ENCODE assay signal across 29 mouse cellular contexts in genomic region chr13:70979344-70979743, GRCm38 (mm10).
DNase-seq lines count a peak whose midpoint lies in the region; ATAC-seq lines count a peak whose summit lies in the region.
"Had no signal": no experiment of that assay in that cellular context is flagged by ENCODE, and none has a peak within 500 bp of the region (broad histone marks: within the 10 kb centered on the region; RNA-seq: fewer than 3 reads in every experiment).

No protein-coding gene starts in this region.

- H3K4me3 ChIP-seq in midbrain, embryonic 10.5 days, result no peak overlapping the region
- no peak overlapping the region for H3K4me3 ChIP-seq in midbrain, embryonic 16.5 days (ENCODE audit: low read depth, low read length)
- no peak overlapping the region for H3K4me3 ChIP-seq in forebrain, embryonic 13.5 days
- H3K4me3 ChIP-seq: embryonic facial prominence, embryonic 15.5 days; heart, embryonic 15.5 days; layer of hippocampus, adult 2 months; limb, embryonic 10.5 days; liver, embryonic 15.5 days; lung, embryonic 15.5 days; megakaryocyte, embryonic 14.5 days; neural tube, embryonic 13.5 days had no signal

- no peaks in the 10 kb centered on the region for H3K36me3 ChIP-seq in midbrain, embryonic 10.5 days
- no peaks in the 10 kb centered on the region for H3K36me3 ChIP-seq in midbrain, embryonic 16.5 days (ENCODE audit: control insufficient read depth, insufficient read depth, low read length)
- no peaks in the 10 kb centered on the region for H3K36me3 ChIP-seq in forebrain, embryonic 13.5 days (ENCODE audit: poor library complexity, severe bottlenecking)
- H3K36me3 ChIP-seq: embryonic facial prominence, embryonic 15.5 days; heart, embryonic 15.5 days; limb, embryonic 10.5 days; liver, embryonic 15.5 days; lung, embryonic 15.5 days; neural tube, embryonic 13.5 days had no signal

- H3K27ac ChIP-seq in midbrain, embryonic 10.5 days (replicated peaks), result peak overlapping the region; percentile 81
- H3K27ac ChIP-seq in midbrain, embryonic 16.5 days (ENCODE audit: low read length), result no peak overlapping the region
- no peak overlapping the region for H3K27ac ChIP-seq in forebrain, embryonic 13.5 days
- H3K27ac ChIP-seq: embryonic facial prominence, embryonic 15.5 days; heart, embryonic 15.5 days; hindbrain, embryonic 14.5 days; layer of hippocampus, adult 2 months; liver, embryonic 15.5 days; lung, embryonic 15.5 days; neural tube, embryonic 13.5 days; stomach, postnatal 0 days had no signal

- H3K9ac ChIP-seq in midbrain, embryonic 16.5 days (ENCODE audit: low read depth, low read length), result no peak overlapping the region
- H3K9ac ChIP-seq in forebrain, embryonic 13.5 days, result no peak overlapping the region
- H3K9ac ChIP-seq: embryonic facial prominence, embryonic 15.5 days; heart, embryonic 15.5 days; hindbrain, embryonic 14.5 days; liver, embryonic 15.5 days; lung, embryonic 15.5 days; neural tube, embryonic 13.5 days had no signal

- no peaks in the 10 kb centered on the region for H3K9me3 ChIP-seq in midbrain, embryonic 10.5 days (replicated peaks)
- no peaks in the 10 kb centered on the region for H3K9me3 ChIP-seq in midbrain, embryonic 16.5 days (replicated peaks; ENCODE audit: control insufficient read depth, low read length, poor library complexity, severe bottlenecking)
- no peaks in the 10 kb centered on the region for H3K9me3 ChIP-seq in forebrain, embryonic 13.5 days (replicated peaks)
- H3K9me3 ChIP-seq: embryonic facial prominence, embryonic 15.5 days; heart, embryonic 15.5 days; limb, embryonic 10.5 days; liver, embryonic 15.5 days; lung, embryonic 15.5 days; neural tube, embryonic 13.5 days had no signal

- H3K4me1 ChIP-seq in midbrain, embryonic 10.5 days, result peaks cover 14% of the 10 kb centered on the region
- no peaks in the 10 kb centered on the region for H3K4me1 ChIP-seq in midbrain, embryonic 16.5 days (ENCODE audit: control insufficient read depth, insufficient read depth, low read length)
- H3K4me1 ChIP-seq in forebrain, embryonic 13.5 days, result peaks cover 7% of the 10 kb centered on the region
- H3K4me1 ChIP-seq: embryonic facial prominence, embryonic 15.5 days; heart, embryonic 15.5 days; liver, embryonic 15.5 days; lung, embryonic 15.5 days; megakaryocyte, embryonic 14.5 days; neural tube, embryonic 13.5 days had no signal

- H3K4me2 ChIP-seq in midbrain, embryonic 16.5 days (ENCODE audit: low read length), result no peak overlapping the region
- H3K4me2 ChIP-seq in forebrain, embryonic 13.5 days, result no peak overlapping the region
- H3K4me2 ChIP-seq: embryonic facial prominence, embryonic 15.5 days; heart, embryonic 15.5 days; hindbrain, embryonic 14.5 days; liver, embryonic 15.5 days; lung, embryonic 15.5 days; neural tube, embryonic 13.5 days had no signal

- WGBS in midbrain, embryonic 10.5 days, result 73% methylated on average over 1 of the region's 1 CpGs
- WGBS in midbrain, embryonic 16.5 days, result 85% methylated on average over 1 of the region's 1 CpGs
- WGBS in forebrain, embryonic 13.5 days, result 86% methylated on average over 1 of the region's 1 CpGs

- ATAC-seq in midbrain, embryonic 16.5 days, result no peak
- peak; percentile 62; the same call in 1 of the 2 replicates for ATAC-seq in forebrain, embryonic 13.5 days
- ATAC-seq: Patski had no signal

- DNase-seq in embryo, embryonic 10.5 days (ENCODE audit: low spot score), result peak; percentile 10
- no peak for DNase-seq in embryo, embryonic 11 days
- no peak for DNase-seq in midbrain, embryonic 10.5 days (ENCODE audit: low spot score)
- DNase-seq in Muller cell, postnatal 12 days (ENCODE audit: inconsistent ontology term), result peak; percentile 19
- no peak for DNase-seq in gastrocnemius, adult 18-20 months (ENCODE audit: low spot score)
- DNase-seq in testis, postnatal 10 days (ENCODE audit: low spot score), result no peak
- DNase-seq: adrenal gland, postnatal 10 days; cerebellum, adult 8-10 months; cerebellum, postnatal 36 days; gastrocnemius, postnatal 25 days; heart, adult 18-20 months; heart, postnatal 36 days; kidney, adult 2 months; kidney, postnatal 14 days; liver; right cerebral cortex, postnatal 14 days had no signal

- H3K27me3 ChIP-seq in midbrain, embryonic 10.5 days (ENCODE audit: low read depth, poor library complexity, severe bottlenecking), result no peaks in the 10 kb centered on the region
- H3K27me3 ChIP-seq in midbrain, embryonic 16.5 days (ENCODE audit: control insufficient read depth, insufficient read depth, low read depth, low read length), result no peaks in the 10 kb centered on the region
- H3K27me3 ChIP-seq in forebrain, embryonic 13.5 days, result no peaks in the 10 kb centered on the region
- H3K27me3 ChIP-seq: embryonic facial prominence, embryonic 15.5 days; heart, embryonic 15.5 days; liver, embryonic 15.5 days; lung, embryonic 15.5 days; megakaryocyte, embryonic 14.5 days; neural tube, embryonic 13.5 days; Patski had no signal

Comparison
In these comparisons a context has a peak if more than half of its experiments do, and no peak if none do; other contexts are left out.
1. DNase-seq: peak in embryo, embryonic 10.5 days (single experiment) and Muller cell, postnatal 12 days (single experiment); none in embryo, embryonic 11 days (single experiment), midbrain, embryonic 10.5 days (single experiment), gastrocnemius, adult 18-20 months (single experiment) and testis, postnatal 10 days (single experiment).